Mouse (Mus musculus) c-Kit-positive CD71-negative TER-119-negative erythroid progenitor cells, embryonic 14.5 days (primary cell): ENCODE results near the gene 4931414P19Rik.
"Not testable (repeated sequence)": the region's sequence is repeated elsewhere in the genome, so short reads cannot be mapped to it uniquely, and the experiment has no call there.

Experiments
- DNase-seq: peaks from one replicate; pipeline ENCODE4 v3.0.0-alpha.2; 2013; ENCODE audit warnings: low read depth

4931414P19Rik gene

GRCm38 (mm10) chr14:54628103-54628502, 22.3 kb upstream of the 4931414P19Rik start:
- DNase-seq: no peak

- DNase-seq: no peak
These were observed 19.2 kb upstream of the 4931414P19Rik start for GRCm38 (mm10) chr14:54624976-54625375.

- no peak for DNase-seq
These were observed 17.5 kb upstream of the 4931414P19Rik start for GRCm38 (mm10) chr14:54623334-54623733.

- no peak for DNase-seq
These were observed 15.3 kb upstream of the 4931414P19Rik start, which contains the start of gene Psmb11 for GRCm38 (mm10) chr14:54621133-54621532. Psmb11 (plus strand) TSS chr14:54621433.

- peak; percentile 82 for DNase-seq
These were observed 12.1 kb upstream of the 4931414P19Rik start, which contains the start of gene Psmb5 for GRCm38 (mm10) chr14:54617897-54618365. Psmb5 (minus strand) TSS chr14:54618022.

GRCm38 (mm10) chr14:54617152-54617896, 11.5 kb upstream of the 4931414P19Rik start:
- no peak for DNase-seq

GRCm38 (mm10) chr14:54616226-54616825, 10.5 kb upstream of the 4931414P19Rik start:
- no peak for DNase-seq

GRCm38 (mm10) chr14:54614130-54614529, 8.3 kb upstream of the 4931414P19Rik start:
- DNase-seq: not testable (repeated sequence)

- no peak for DNase-seq
These were observed 4.9 kb upstream of the 4931414P19Rik start for GRCm38 (mm10) chr14:54610648-54611047.

- DNase-seq: no peak
These were observed 4.2 kb upstream of the 4931414P19Rik start for GRCm38 (mm10) chr14:54609962-54610361.

DNA sequence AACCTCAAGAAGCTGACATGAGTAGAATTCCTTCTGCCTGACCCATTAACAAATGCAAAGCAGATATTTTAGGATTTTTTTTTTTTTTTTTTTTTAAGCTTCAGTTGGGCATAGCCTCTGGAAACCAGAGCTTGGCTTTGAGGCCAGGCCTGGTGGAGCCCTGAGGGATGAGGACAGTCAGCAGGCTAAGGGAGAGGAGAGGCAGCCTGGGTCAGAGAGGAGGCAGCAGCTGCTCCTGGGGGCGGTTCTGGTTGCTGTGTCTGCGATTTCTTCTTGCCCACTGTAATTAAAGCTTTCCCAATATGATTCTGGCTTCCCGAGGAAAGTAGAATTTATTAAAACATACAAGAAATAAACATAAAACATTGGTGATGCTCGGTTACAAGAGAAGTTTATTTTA, 3.5 kb upstream of the 4931414P19Rik start:
- DNase-seq: no peak

DNA sequence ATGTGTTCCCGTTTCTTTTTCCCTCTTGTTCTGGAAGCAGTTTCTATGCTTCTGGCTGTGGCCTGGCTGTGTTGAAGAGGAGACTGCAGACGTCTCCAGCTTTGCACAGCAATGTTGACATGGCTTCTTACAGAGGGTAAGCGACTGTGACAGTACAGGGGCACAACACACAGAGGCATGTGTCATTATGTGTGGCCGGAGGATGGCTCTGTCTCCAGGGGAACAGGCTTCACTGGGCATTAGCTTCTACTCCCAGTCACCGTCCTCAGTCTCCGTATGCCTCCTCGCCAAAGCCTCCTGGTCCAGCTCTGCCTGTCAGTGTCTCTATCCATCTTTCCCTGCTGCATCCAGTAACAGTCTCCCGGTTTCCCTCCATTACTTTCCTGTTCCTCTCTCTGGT, 1.4 kb upstream of the 4931414P19Rik start:
- no peak for DNase-seq

DNA sequence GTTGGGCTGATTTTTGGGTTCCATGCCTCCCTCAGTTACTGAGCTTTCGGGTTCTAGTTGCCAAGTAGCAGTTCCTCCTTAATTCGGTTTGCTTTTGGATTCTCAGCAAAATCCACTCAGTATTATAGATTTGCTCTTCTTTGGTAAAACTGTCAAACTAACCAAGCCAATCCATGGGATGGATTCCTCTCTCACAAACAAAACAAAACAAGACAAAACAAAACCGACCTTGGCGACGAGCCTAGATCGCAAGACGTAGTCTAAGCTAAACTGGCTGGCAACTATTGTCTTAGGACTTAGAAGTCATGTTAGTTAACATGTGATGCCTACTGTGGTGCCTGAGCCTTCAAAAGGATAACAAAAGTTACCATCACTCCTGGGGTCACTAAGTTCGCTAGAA, 2.1 kb downstream of the 4931414P19Rik start:
- DNase-seq: no peak

DNA sequence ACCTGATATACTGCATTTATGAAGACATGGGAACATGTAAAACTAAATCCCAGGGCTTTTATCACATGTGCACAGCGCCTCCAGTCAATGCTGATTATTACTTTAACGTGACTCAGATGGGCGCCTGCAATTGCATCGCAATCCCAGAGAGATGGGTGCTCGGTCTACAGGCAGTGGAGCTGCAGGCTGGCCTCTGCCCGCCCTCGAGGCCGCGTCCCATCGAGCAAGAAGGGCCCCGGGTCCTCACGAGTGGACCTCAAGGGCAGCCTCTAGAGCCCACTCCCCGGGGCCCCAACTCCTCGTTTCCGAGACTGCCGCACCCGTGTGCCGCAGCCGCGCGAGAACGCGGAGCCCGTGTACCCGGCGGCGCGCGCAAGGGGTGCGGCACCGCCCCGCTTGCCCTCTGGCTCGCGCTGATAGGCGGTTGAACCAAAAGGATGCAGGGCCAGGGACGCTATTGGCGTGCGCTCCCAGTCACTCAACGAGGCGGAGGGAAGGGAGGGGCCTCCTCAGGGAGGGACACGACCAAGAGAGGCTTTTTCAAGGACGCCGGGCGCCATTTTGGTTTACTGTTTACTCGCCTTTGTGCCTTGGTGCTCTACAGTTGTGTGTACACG, 2.6 kb downstream of the 4931414P19Rik start:
- peak; percentile 91 for DNase-seq

DNA sequence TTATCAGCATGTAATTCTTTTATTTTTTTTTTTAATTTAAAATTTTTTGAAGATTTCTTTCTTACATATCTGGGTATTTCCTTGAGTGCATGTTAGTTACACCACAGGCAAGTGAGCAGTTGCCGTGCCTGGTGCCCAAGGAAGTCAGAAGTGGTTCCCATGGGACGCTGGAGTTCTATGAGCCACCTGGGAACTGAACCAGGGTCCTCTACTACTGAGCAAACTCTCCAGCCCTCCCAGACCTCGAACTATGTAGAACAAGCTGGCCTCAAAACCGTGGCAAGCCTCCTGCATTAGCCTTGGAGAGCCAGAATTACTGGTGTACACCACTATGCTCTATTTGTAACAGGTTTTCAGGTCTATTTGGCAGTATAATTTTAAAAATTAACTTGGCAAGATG, 3.2 kb downstream of the 4931414P19Rik start:
- no peak for DNase-seq

- no peak for DNase-seq
These were observed 4.2 kb downstream of the 4931414P19Rik start for GRCm38 (mm10) chr14:54601601-54602000.

DNA sequence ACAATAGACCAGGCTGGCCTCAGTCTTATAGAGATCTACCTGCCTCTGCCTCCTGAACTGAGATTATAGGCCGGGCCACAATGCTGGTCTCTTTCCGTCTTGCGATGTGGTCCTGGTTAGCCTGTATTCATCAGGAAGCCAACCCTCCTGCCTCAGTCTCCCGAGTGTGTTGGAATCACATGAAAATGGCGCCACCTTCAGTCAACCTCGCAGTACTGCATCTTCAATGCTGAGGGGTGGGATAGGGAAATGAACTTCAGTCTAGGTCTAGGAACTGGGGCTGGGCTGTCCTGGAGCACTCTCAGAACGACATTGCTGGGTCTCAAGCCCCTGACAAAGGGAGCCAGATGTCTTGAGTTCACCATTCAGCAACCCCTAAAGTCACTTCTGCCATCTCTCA, 8.7 kb downstream of the 4931414P19Rik start:
- no peak for DNase-seq

DNA sequence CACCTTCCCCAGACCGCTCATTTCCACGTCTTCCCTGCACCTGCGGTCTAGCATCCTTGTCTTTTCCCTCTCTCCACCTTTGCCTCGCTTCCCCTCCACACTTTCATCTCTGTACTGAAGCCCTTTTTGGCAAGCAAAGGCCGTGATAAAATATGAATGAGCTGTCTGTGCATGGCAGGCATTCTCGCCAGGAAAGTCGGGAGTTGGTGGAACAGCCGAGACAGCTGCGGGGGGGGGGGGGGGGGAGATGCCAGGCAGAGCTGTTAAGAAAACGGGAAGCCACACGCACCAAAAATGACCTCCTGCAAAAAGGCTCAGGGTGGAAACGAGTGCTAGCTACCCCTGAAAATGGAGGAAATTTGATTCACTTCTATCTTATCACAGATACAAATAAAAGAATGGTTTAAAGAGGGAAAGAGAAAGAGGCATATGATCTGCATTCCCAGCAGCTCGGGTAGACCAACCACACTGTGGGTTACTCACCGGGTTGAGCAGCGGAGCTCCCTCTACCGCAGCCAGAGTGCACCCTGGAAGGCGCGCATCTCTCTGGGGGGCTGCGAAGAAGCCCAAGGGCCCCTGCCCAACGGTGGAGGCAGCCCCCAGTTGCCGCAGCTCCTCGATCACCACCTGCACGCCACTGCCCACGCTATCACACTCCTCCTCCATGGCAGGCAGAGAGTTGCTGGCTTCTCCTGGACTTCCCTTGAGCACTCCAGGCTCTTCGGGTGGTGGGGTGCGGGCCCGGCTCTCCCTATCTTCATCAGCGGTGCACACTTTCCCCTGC, 11.0 kb downstream of the 4931414P19Rik start:
- DNase-seq: no peak

GRCm38 (mm10) chr14:54594055-54594454, 11.7 kb downstream of the 4931414P19Rik start:
- DNase-seq: no peak

DNA sequence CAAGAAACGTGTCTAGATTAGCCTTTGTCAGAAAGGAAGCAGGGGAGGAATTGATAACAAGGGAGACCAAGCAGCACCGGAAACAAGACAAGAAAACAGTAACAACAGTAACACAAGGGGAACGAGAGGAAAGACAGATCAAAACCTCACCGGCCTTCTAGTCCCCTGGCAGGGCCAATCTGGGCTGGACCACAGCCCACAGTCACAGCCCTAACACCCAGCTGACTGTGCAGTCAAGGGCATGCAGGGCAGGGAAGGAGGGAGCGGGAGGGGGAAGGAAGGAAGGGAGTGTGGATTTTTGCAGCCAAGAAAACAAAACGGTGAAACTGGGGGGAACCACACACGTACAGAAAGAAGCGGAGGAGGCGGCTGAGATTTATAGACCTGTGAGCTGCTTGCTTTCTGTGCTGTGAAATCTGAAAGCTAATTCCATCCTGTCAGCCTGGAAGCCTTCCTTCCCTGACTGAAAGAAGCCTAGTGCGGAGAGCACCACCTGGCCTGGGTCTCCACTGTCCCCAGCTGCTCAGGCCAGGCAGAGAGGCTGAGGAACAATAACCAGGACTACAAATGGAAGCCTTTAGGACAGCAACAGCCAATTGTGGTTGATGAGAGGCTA, 13.4 kb downstream of the 4931414P19Rik start:
- no peak for DNase-seq

- DNase-seq: no peak
These were observed 14.7 kb downstream of the 4931414P19Rik start for GRCm38 (mm10) chr14:54591056-54591455.
